Mouse (Mus musculus) lung, postnatal 0 days (tissue): Measurements from ENCODE around the gene Pdcd6ip.

Source experiments
- CTCF ChIP-seq: IDR thresholded peaks from 2 replicates; pipeline ENCODE4 v1.5.1; 2016; ENCODE audit warnings: antibody characterized with exemption, mild to moderate bottlenecking
- EP300 ChIP-seq: IDR thresholded peaks from 2 replicates; pipeline ENCODE4 v1.6.1; 2016; ENCODE audit warnings: antibody characterized with exemption, mild to moderate bottlenecking, control low read depth

DNA sequence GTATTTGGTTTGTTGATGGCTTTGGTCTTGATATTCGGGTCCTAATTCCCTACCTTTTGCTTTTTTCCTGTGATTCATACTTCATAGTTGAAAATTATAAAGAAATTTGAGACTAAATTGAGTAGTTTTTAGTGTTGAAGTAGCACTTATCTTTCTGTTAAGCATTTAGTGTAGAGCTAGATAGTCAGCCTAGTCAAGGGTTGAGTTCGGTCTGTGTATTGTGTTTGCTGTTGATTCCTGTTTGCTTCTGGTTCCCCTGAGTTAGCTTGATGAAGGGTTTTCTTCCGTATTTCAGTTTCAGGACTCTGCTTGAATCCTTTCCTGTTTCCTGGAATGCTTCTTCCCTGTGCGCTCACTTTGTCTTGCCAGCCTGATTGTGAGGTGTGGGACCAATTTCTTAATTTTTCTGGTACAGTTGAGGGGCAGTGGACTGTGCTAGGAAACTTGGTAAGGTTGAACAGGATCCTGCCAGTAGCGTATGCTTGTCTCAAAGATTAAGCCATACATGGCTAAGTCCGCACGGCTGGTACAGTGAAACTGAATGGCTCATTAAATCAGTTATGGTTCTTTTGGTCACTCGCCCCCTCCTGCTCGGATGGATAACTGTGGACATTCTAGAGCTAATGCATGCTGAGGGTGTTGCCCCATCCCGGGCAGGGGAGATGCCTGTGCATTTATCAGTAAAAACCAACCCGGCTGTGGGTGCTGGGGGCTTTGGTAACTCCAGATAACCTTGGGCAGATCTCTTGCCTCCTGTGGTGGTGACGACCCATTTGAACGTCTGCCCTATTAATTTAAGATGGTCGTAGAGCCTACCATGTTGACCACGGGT, 48.0 kb upstream of the Pdcd6ip start:
- TF ChIP-seq CTCF: no peak
- no peak for TF ChIP-seq EP300
